Mouse (Mus musculus) erythroblast, embryonic 14.5 days (primary cell): ENCODE measurements around the gene Fv1.

Source experiments
- GATA1 ChIP-seq: IDR thresholded peaks from 2 replicates; pipeline ENCODE4 v1.6.1; 2012; ENCODE audit warnings: low read length, inconsistent platforms, mixed read lengths
- TAL1 ChIP-seq: IDR thresholded peaks from 3 replicates; pipeline ENCODE4 v1.6.1; 2012; ENCODE audit warnings: low read length, inconsistent platforms, mixed read lengths

DNA sequence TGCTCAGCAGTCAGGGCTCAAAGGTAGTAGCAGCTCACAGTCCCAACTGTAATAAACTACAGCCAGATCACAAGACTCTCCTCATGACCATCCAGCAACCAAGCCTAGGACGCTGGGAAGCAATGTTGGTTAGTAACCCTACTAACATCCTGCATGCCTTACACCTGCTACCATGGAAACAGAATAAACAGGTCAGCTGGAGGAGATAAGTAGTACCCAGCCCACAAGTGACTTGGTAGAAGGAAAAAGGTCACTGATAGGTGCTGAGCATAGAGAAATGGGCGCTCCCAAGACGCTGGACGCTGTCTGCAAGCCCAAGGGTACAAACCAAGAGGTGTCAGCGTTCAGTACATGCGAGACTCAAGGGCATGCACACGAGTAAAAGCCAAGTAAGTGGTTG lies 31.7 kb downstream of the Fv1 start:
- no peak for TF ChIP-seq TAL1
- TF ChIP-seq GATA1: no peak
